Mouse (Mus musculus) layer of hippocampus, postnatal 10 days (tissue): ENCODE measurements around the gene Gatd1. TPM values are rescaled to one million over a fixed set of nuclear protein-coding genes. Genes with fewer than 3 reads are reported as not detected.
"Not testable (repeated sequence)": the region's sequence is repeated elsewhere in the genome, so short reads cannot be mapped to it uniquely, and the experiment has no call there.

Experiments used
- DNase-seq, 2 experiments: peaks; one replicate each; pipeline ENCODE4 v3.0.0; 2021; ENCODE audit warnings: low spot score in 2 of 2
- total RNA-seq, 2 experiments: library from RNA; stranded (reverse); gene quantifications; 2 replicates each; pipeline ENCODE4 v1.2.3; 2021

The Gatd1 gene
- total RNA-seq, 2 experiments from 2014 or later = 34.4 to 39.3 TPM

GRCm38 (mm10) chr7:141429840-141430584, 16.1 kb upstream of the Gatd1 start:
- DNase-seq = no peak

GRCm38 (mm10) chr7:141429310-141429709, 15.4 kb upstream of the Gatd1 start, which contains the start of gene Cend1:
TSS of gene Cend1 (minus strand) at chr7:141429491.
- DNase-seq = peak; percentile 71 to 79

- no peak for DNase-seq
Measured at GRCm38 (mm10) chr7:141428701-141429100, 14.8 kb upstream of the Gatd1 start.

- no peak for DNase-seq
Measured at GRCm38 (mm10) chr7:141426948-141427730, 13.2 kb upstream of the Gatd1 start.

GRCm38 (mm10) chr7:141423811-141424210, 9.9 kb upstream of the Gatd1 start:
- DNase-seq = no peak

GRCm38 (mm10) chr7:141420030-141420702, 6.2 kb upstream of the Gatd1 start:
- no peak for DNase-seq

- peak; percentile 56 to 68 for DNase-seq
Measured at GRCm38 (mm10) chr7:141418970-141419369, 5.0 kb upstream of the Gatd1 start.

- DNase-seq = no peak
Measured at GRCm38 (mm10) chr7:141417731-141418681, 4.1 kb upstream of the Gatd1 start.

GRCm38 (mm10) chr7:141416144-141416841, 2.4 kb upstream of the Gatd1 start:
- DNase-seq = no peak

GRCm38 (mm10) chr7:141413331-141413730, 605 bp downstream of the Gatd1 start:
- DNase-seq = no peak

- no peak for DNase-seq
Measured at GRCm38 (mm10) chr7:141411667-141412066, 2.3 kb downstream of the Gatd1 start.

GRCm38 (mm10) chr7:141410631-141411030, 3.3 kb downstream of the Gatd1 start:
- DNase-seq = no peak

GRCm38 (mm10) chr7:141408833-141409232, 5.1 kb downstream of the Gatd1 start:
- DNase-seq = peak; percentile 90 to 91

GRCm38 (mm10) chr7:141407670-141408069, 6.3 kb downstream of the Gatd1 start:
- not testable (repeated sequence) for DNase-seq

GRCm38 (mm10) chr7:141405466-141405865, 8.5 kb downstream of the Gatd1 start:
- no peak for DNase-seq

GRCm38 (mm10) chr7:141403305-141403704, 10.6 kb downstream of the Gatd1 start:
- peak; percentile 55 to 63 for DNase-seq

- no peak for DNase-seq
Measured at GRCm38 (mm10) chr7:141395348-141395747, 18.6 kb downstream of the Gatd1 start.

- DNase-seq = peak; percentile 71 to 77
Measured at GRCm38 (mm10) chr7:141394771-141395170, 19.2 kb downstream of the Gatd1 start.

- DNase-seq = no peak
Measured at GRCm38 (mm10) chr7:141394158-141394557, 19.8 kb downstream of the Gatd1 start.
